Mouse (Mus musculus): ENCODE data around the gene 6430550D23Rik. TPM values are rescaled to one million over a fixed set of nuclear protein-coding genes. Genes with fewer than 3 reads are reported as not detected.

6430550D23Rik gene
- polyA plus RNA-seq, 1 experiment from 2014 or later, result 2.5 TPM

Other genes with a start within 250 kb of the 6430550D23Rik start
- gene Mmp24, start 232.6 kb downstream of the 6430550D23Rik start, polyA plus RNA-seq (2015; fragmentation: Nextera tagmentation; extraction: Ambion mirVana), result 0.03 and 0.08 TPM in 2 replicates
- gene BC029722, start 188.6 kb downstream of the 6430550D23Rik start, polyA plus RNA-seq (2015; fragmentation: Nextera tagmentation; extraction: Ambion mirVana), result 28.4 and 29.5 TPM in 2 replicates
- 207 and 220 TPM in 2 replicates for gene Eif6, start 181.1 kb downstream of the 6430550D23Rik start, polyA plus RNA-seq (2015; fragmentation: Nextera tagmentation; extraction: Ambion mirVana)
- 0.07 and 0.10 TPM in 2 replicates for gene Fam83c, start 173.1 kb downstream of the 6430550D23Rik start, polyA plus RNA-seq (2015; fragmentation: Nextera tagmentation; extraction: Ambion mirVana)
- 72.9 and 83.2 TPM in 2 replicates for gene Uqcc1, start 77.7 kb downstream of the 6430550D23Rik start, polyA plus RNA-seq (2015; fragmentation: Nextera tagmentation; extraction: Ambion mirVana)
- not detected in 2 replicates for gene Gm15557, start 67.2 kb downstream of the 6430550D23Rik start, polyA plus RNA-seq (2015; fragmentation: Nextera tagmentation; extraction: Ambion mirVana)
- 0.64 and 0.91 TPM in 2 replicates for gene Gdf5, start 62.6 kb downstream of the 6430550D23Rik start, polyA plus RNA-seq (2015; fragmentation: Nextera tagmentation; extraction: Ambion mirVana)
- 10.1 and 11.0 TPM in 2 replicates for gene Cep250, start 51.5 kb downstream of the 6430550D23Rik start, polyA plus RNA-seq (2015; fragmentation: Nextera tagmentation; extraction: Ambion mirVana)
- 219 and 231 TPM in 2 replicates for gene Ergic3, start 68 bp upstream of the 6430550D23Rik start, polyA plus RNA-seq (2015; fragmentation: Nextera tagmentation; extraction: Ambion mirVana)
- 0.38 and 0.51 TPM in 2 replicates for gene Fer1l4, start 45.0 kb upstream of the 6430550D23Rik start, polyA plus RNA-seq (2015; fragmentation: Nextera tagmentation; extraction: Ambion mirVana)
- gene Spag4, start 57.2 kb upstream of the 6430550D23Rik start, polyA plus RNA-seq (2015; fragmentation: Nextera tagmentation; extraction: Ambion mirVana), result 1.9 and 2.0 TPM in 2 replicates
- gene Cpne1, start 104.0 kb upstream of the 6430550D23Rik start, polyA plus RNA-seq (2015; fragmentation: Nextera tagmentation; extraction: Ambion mirVana), result 43.1 and 44.9 TPM in 2 replicates
- 17.6 and 18.9 TPM in 2 replicates for gene Rbm12, start 104.0 kb upstream of the 6430550D23Rik start, polyA plus RNA-seq (2015; fragmentation: Nextera tagmentation; extraction: Ambion mirVana)
- gene Gm28036, start 119.1 kb upstream of the 6430550D23Rik start, polyA plus RNA-seq (2015; fragmentation: Nextera tagmentation; extraction: Ambion mirVana), result 8.0 and 11.9 TPM in 2 replicates
- 524 and 529 TPM in 2 replicates for gene Romo1, start 136.1 kb upstream of the 6430550D23Rik start, polyA plus RNA-seq (2015; fragmentation: Nextera tagmentation; extraction: Ambion mirVana)
- gene Nfs1, start 136.2 kb upstream of the 6430550D23Rik start, polyA plus RNA-seq (2015; fragmentation: Nextera tagmentation; extraction: Ambion mirVana), result 60.5 and 64.0 TPM in 2 replicates
- 636 and 701 TPM in 2 replicates for gene Rbm39, start 172.3 kb upstream of the 6430550D23Rik start, polyA plus RNA-seq (2015; fragmentation: Nextera tagmentation; extraction: Ambion mirVana)
- gene Phf20, start 188.5 kb upstream of the 6430550D23Rik start, polyA plus RNA-seq (2015; fragmentation: Nextera tagmentation; extraction: Ambion mirVana), result 63.8 and 68.9 TPM in 2 replicates

Data from kidney, postnatal 0 days (tissue).